In genomic region chr1:153489132-153489531, GRCm38 (mm10) we compare ENCODE assay signal across 8 mouse cellular contexts. TPM values are rescaled to one million over a fixed set of nuclear protein-coding genes. Genes with fewer than 3 reads are reported as not detected.
DNase-seq lines count a peak whose midpoint lies in the region; ATAC-seq and TF ChIP-seq lines count a peak whose summit lies in the region.

No protein-coding gene starts in this region.

- WGBS in bone marrow, adult 2 months, result 13% methylated on average over 7 of the region's 7 CpGs
- 31% methylated on average over 7 of the region's 7 CpGs for WGBS in liver, embryonic 12.5 days (ENCODE audit: insufficient replicate concordance)
- 58% methylated on average over 7 of the region's 7 CpGs for WGBS in midbrain, embryonic 10.5 days
- whole genome bisulfite sequencing in hindbrain, embryonic 11.5 days, result 56% methylated on average over 7 of the region's 7 CpGs

- H3K4me1 ChIP-seq in bone marrow, adult 2 months (ENCODE audit: control insufficient read depth, insufficient read depth, low read length), result no peaks in the 10 kb centered on the region; the same call in 1 of the 2 replicates
- peaks cover 38% of the 10 kb centered on the region for H3K4me1 ChIP-seq in liver, embryonic 12.5 days
- H3K4me1 ChIP-seq in midbrain, embryonic 10.5 days, result peaks cover 32% of the 10 kb centered on the region
- no peaks in the 10 kb centered on the region for H3K4me1 ChIP-seq in hindbrain, embryonic 11.5 days (replicated peaks; ENCODE audit: control insufficient read depth, insufficient read depth, low read length)

- no peaks in the 10 kb centered on the region for H3K27me3 ChIP-seq in liver, embryonic 12.5 days (replicated peaks)
- no peaks in the 10 kb centered on the region for H3K27me3 ChIP-seq in midbrain, embryonic 10.5 days (ENCODE audit: low read depth, poor library complexity, severe bottlenecking)
- no peaks in the 10 kb centered on the region for H3K27me3 ChIP-seq in hindbrain, embryonic 11.5 days (ENCODE audit: control insufficient read depth, insufficient read depth, low read length)

- H3K9ac ChIP-seq in liver, embryonic 12.5 days, result peak overlapping the region; percentile 15; the same call in 1 of the 2 replicates
- no peak overlapping the region for H3K9ac ChIP-seq in hindbrain, embryonic 11.5 days (ENCODE audit: low read depth, low read length)

- DNase-seq in layer of hippocampus, adult 11-12 months (ENCODE audit: low spot score), result peak; percentile 70
- no peak for DNase-seq in layer of hippocampus, adult 9-10 months (ENCODE audit: low spot score)
- peak; percentile 30 to 73 for DNase-seq in spleen, postnatal 10 days (ENCODE audit: low spot score in 2 of 2)
- no peak for DNase-seq in midbrain, embryonic 10.5 days (ENCODE audit: low spot score)
- no peak for DNase-seq in kidney, adult 11 months
- DNase-seq in hindbrain, embryonic 11.5 days (ENCODE audit: low spot score), result no peak

- no peak for ATAC-seq in liver, embryonic 12.5 days
- ATAC-seq in hindbrain, embryonic 11.5 days (ENCODE audit: low FRiP score), result no peak

- H3K4me3 ChIP-seq in bone marrow, adult 2 months (replicated peaks; ENCODE audit: control insufficient read depth, low read depth, low read length), result no peak overlapping the region
- no peak overlapping the region for H3K4me3 ChIP-seq in liver, embryonic 12.5 days
- no peak overlapping the region for H3K4me3 ChIP-seq in midbrain, embryonic 10.5 days
- H3K4me3 ChIP-seq in hindbrain, embryonic 11.5 days (ENCODE audit: low read depth, low read length), result no peak overlapping the region

- no peak overlapping the region for H3K4me2 ChIP-seq in liver, embryonic 12.5 days
- H3K4me2 ChIP-seq in hindbrain, embryonic 11.5 days (replicated peaks; ENCODE audit: low read depth, low read length), result no peak overlapping the region

- H3K36me3 ChIP-seq in liver, embryonic 12.5 days, result peaks cover 10% of the 10 kb centered on the region; the same call in 1 of the 2 replicates
- H3K36me3 ChIP-seq in midbrain, embryonic 10.5 days, result peaks cover 5% of the 10 kb centered on the region
- H3K36me3 ChIP-seq in hindbrain, embryonic 11.5 days (ENCODE audit: control insufficient read depth, insufficient read depth, low read length), result no peaks in the 10 kb centered on the region

- TF ChIP-seq CTCF in bone marrow, adult 2 months (IDR thresholded peaks at IDR 0.05; ENCODE audit: control insufficient read depth, insufficient read depth, low read length), result peak; percentile 58

- no peaks in the 10 kb centered on the region for H3K9me3 ChIP-seq in liver, embryonic 12.5 days (replicated peaks)
- H3K9me3 ChIP-seq in midbrain, embryonic 10.5 days (replicated peaks), result no peaks in the 10 kb centered on the region
- no peaks in the 10 kb centered on the region for H3K9me3 ChIP-seq in hindbrain, embryonic 11.5 days (ENCODE audit: control insufficient read depth, low read length)

- peak overlapping the region; percentile 44; the same call in 1 of the 2 replicates for H3K27ac ChIP-seq in bone marrow, adult 2 months (ENCODE audit: control insufficient read depth, insufficient read depth, low read depth, low read length, poor library complexity)
- no peak overlapping the region for H3K27ac ChIP-seq in liver, embryonic 12.5 days
- H3K27ac ChIP-seq in midbrain, embryonic 10.5 days (replicated peaks), result no peak overlapping the region
- H3K27ac ChIP-seq in hindbrain, embryonic 11.5 days (ENCODE audit: low read depth, low read length), result no peak overlapping the region

- no peak for TF ChIP-seq POLR2A in bone marrow, adult 2 months (IDR thresholded peaks at IDR 0.05; ENCODE audit: borderline replicate concordance, control insufficient read depth, low read depth, low read length)

RNA-seq across cellular contexts. Expression of gene Dhx9, which starts 1.7 kb away (rescaled TPM):
- polyA plus RNA-seq in bone marrow, adult 2 months (2011; ENCODE audit: insufficient read depth, insufficient read length, low replicate concordance, missing spikeins), result 62.9 and 88.7 TPM in 2 replicates
- 20.5 and 21.4 TPM in 2 replicates for polyA plus RNA-seq in liver, embryonic 12.5 days (2016; fragmentation: Nextera tagmentation; extraction: Ambion mirVana)
- polyA plus RNA-seq in midbrain, embryonic 10.5 days (2016; fragmentation: Nextera tagmentation; extraction: Ambion mirVana), result 39.4 and 40.7 TPM in 2 replicates
- polyA plus RNA-seq in hindbrain, embryonic 11.5 days (2014; fragmentation: Nextera tagmentation; extraction: Ambion mirVana), result 34.7 and 61.3 TPM in 2 replicates

Comparison
In these comparisons a context has a peak if more than half of its experiments do, and no peak if none do; other contexts are left out.
1. DNase-seq: peak in layer of hippocampus, adult 11-12 months (single experiment) and spleen, postnatal 10 days (2 of 2); none in layer of hippocampus, adult 9-10 months (single experiment), midbrain, embryonic 10.5 days (single experiment), kidney, adult 11 months (single experiment) and hindbrain, embryonic 11.5 days (single experiment).